In the genomic region with DNA sequence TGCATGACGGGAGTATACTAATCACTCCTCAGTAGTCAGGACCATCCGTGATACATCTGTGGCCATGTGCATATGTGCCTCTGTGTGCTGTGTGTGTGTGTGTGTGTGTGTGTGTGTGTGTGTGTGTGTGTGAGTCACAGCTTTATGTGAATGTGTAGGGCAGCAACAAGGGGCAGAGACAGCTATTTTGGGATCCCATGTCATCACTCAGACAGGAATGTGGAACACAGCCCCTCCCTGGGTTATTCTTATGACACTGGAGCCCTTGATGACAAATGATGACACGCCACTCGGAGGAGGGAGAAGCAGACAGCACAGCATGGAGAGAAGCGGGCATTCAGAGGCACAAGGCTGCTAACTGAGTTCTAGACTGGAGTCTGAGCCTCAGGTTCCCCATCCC, we compare ENCODE assay signal across 17 mouse cellular contexts.
DNase-seq lines count a peak whose midpoint lies in the region; ATAC-seq lines count a peak whose summit lies in the region.
"Had no signal": no experiment of that assay in that cellular context is flagged by ENCODE, and none has a peak within 500 bp of the region (broad histone marks: within the 10 kb centered on the region; RNA-seq: fewer than 3 reads in every experiment).

No protein-coding gene starts in this region.

- no peaks in the 10 kb centered on the region for H3K4me1 ChIP-seq in megakaryocyte, embryonic 14.5 days
- H3K4me1 ChIP-seq in heart, embryonic 14.5 days (ENCODE audit: control insufficient read depth in 2 of 2, insufficient read depth in 2 of 2, low read length in 2 of 2), result peaks cover 24 to 33% of the 10 kb centered on the region in 2 experiments

- H3K27me3 ChIP-seq in megakaryocyte, embryonic 14.5 days (replicated peaks), result no peaks in the 10 kb centered on the region
- H3K27me3 ChIP-seq in heart, embryonic 14.5 days (ENCODE audit: control insufficient read depth, insufficient read depth, low read length), result no peaks in the 10 kb centered on the region
- H3K27me3 ChIP-seq: CH12.LX; embryonic facial prominence, embryonic 15.5 days; hindbrain, embryonic 13.5 days; intestine, embryonic 15.5 days; limb, embryonic 15.5 days; midbrain, embryonic 15.5 days; stomach, embryonic 15.5 days had no signal

- H3K4me2 ChIP-seq in heart, embryonic 14.5 days (ENCODE audit: low read length), result peak overlapping the region; percentile 6; the same call in 1 of the 2 replicates
- H3K4me2 ChIP-seq: embryonic facial prominence, embryonic 15.5 days; hindbrain, embryonic 13.5 days; intestine, embryonic 15.5 days; limb, embryonic 15.5 days; midbrain, embryonic 15.5 days; stomach, embryonic 15.5 days had no signal

- peak overlapping the region; percentile 4 for H3K4me3 ChIP-seq in megakaryocyte, embryonic 14.5 days (replicated peaks)
- no peak overlapping the region for H3K4me3 ChIP-seq in heart, embryonic 14.5 days (ENCODE audit: control insufficient read depth in 1 of 2, insufficient read depth in 1 of 2, low read depth in 1 of 2, low read length in 2 of 2)
- H3K4me3 ChIP-seq: embryonic facial prominence, embryonic 15.5 days; hindbrain, embryonic 13.5 days; intestine, embryonic 15.5 days; limb, embryonic 15.5 days; midbrain, embryonic 15.5 days; stomach, embryonic 15.5 days had no signal

- DNase-seq in adrenal gland, adult 2 months, result peak; percentile 31
- DNase-seq in adrenal gland, adult 18-20 months (ENCODE audit: low spot score in 2 of 2), result no peak
- DNase-seq in thymus, postnatal 14 days, result no peak
- no peak for DNase-seq in natural killer cell, adult 2 months (ENCODE audit: low spot score in 2 of 2)
- DNase-seq: cerebellum, adult 9-10 months; thymus, adult 2 months had no signal

- WGBS in heart, embryonic 14.5 days, result 32% methylated on average over 5 of the region's 5 CpGs

- ATAC-seq in megakaryocyte, adult 5-6 weeks (ENCODE audit: poor library complexity, severe bottlenecking), result no peak
- peak; percentile 63 for ATAC-seq in heart, embryonic 14.5 days (ENCODE audit: insufficient number of reproducible peaks, insufficient read depth, low FRiP score, low read depth)
- no peak for ATAC-seq in erythroid progenitor cell, adult 5-6 weeks (replicated peaks; ENCODE audit: low FRiP score, poor library complexity, severe bottlenecking)
- ATAC-seq: intestine, embryonic 15.5 days; midbrain, embryonic 15.5 days had no signal

- H3K36me3 ChIP-seq in megakaryocyte, embryonic 14.5 days (replicated peaks; ENCODE audit: low read length), result no peaks in the 10 kb centered on the region
- H3K36me3 ChIP-seq in heart, embryonic 14.5 days (ENCODE audit: control insufficient read depth, insufficient read depth, low read length), result no peaks in the 10 kb centered on the region
- H3K36me3 ChIP-seq: embryonic facial prominence, embryonic 15.5 days; hindbrain, embryonic 13.5 days; intestine, embryonic 15.5 days; limb, embryonic 15.5 days; midbrain, embryonic 15.5 days; stomach, embryonic 15.5 days had no signal

- 0 out of 2 replicates have a peak, but pooled peaks cover 7% of the 10 kb centered on the region for H3K9me3 ChIP-seq in megakaryocyte, embryonic 14.5 days
- no peaks in the 10 kb centered on the region for H3K9me3 ChIP-seq in heart, embryonic 14.5 days (ENCODE audit: control insufficient read depth, low read length)
- H3K9me3 ChIP-seq: embryonic facial prominence, embryonic 15.5 days; hindbrain, embryonic 13.5 days; intestine, embryonic 15.5 days; limb, embryonic 15.5 days; midbrain, embryonic 15.5 days; stomach, embryonic 15.5 days had no signal

- H3K27ac ChIP-seq in heart, embryonic 14.5 days (replicated peaks in 1 of 2; ENCODE audit: control insufficient read depth in 1 of 2, insufficient read depth in 1 of 2, low read depth in 2 of 2, low read length in 2 of 2), result peak overlapping the region; percentile 88 to 93
- H3K27ac ChIP-seq: embryonic facial prominence, embryonic 15.5 days; hindbrain, embryonic 13.5 days; intestine, embryonic 15.5 days; limb, embryonic 15.5 days; midbrain, embryonic 15.5 days; stomach, embryonic 15.5 days had no signal

- peak overlapping the region; percentile 34; the same call in 1 of the 2 replicates for H3K9ac ChIP-seq in heart, embryonic 14.5 days (ENCODE audit: low read length)
- H3K9ac ChIP-seq: embryonic facial prominence, embryonic 15.5 days; hindbrain, embryonic 13.5 days; intestine, embryonic 15.5 days; limb, embryonic 15.5 days; midbrain, embryonic 15.5 days; stomach, embryonic 15.5 days had no signal
